Mouse (Mus musculus) neutrophil, adult 5-6 weeks (primary cell): ENCODE measurements around the gene Slx1b. TPM values are rescaled to one million over a fixed set of nuclear protein-coding genes. Genes with fewer than 3 reads are reported as not detected.
"Not testable (repeated sequence)": the region's sequence is repeated elsewhere in the genome, so short reads cannot be mapped to it uniquely, and the experiment has no call there.

Source experiments
- ATAC-seq: fragments of 151-379, 151-347 bp; 2 replicates; pipeline ENCODE4 v1.8.0; 2017; ENCODE audit warnings: mild to moderate bottlenecking, moderate TSS enrichment; ENCODE audit not compliant: insufficient number of reproducible peaks, poor library complexity, low FRiP score, severe bottlenecking; ENCODE audit errors: extremely low read depth
- total RNA-seq: library from RNA; stranded (forward); fragments of 200-1000 nt; gene quantifications from 2 replicates; pipeline ENCODE4 v1.2.3, GENCODE M21; 2017

The Slx1b gene
- total RNA-seq, 1 experiment from 2014 or later: 3.3 TPM

GRCm38 (mm10) chr7:126688156-126688555 lies 7.4 kb downstream of the Slx1b start:
- not testable (repeated sequence) for ATAC-seq

- ATAC-seq: no peak
These were observed 14.4 kb downstream of the Slx1b start for GRCm38 (mm10) chr7:126681221-126681620.

- ATAC-seq: no peak
These were observed 15.9 kb downstream of the Slx1b start for GRCm38 (mm10) chr7:126679683-126680082.

DNA sequence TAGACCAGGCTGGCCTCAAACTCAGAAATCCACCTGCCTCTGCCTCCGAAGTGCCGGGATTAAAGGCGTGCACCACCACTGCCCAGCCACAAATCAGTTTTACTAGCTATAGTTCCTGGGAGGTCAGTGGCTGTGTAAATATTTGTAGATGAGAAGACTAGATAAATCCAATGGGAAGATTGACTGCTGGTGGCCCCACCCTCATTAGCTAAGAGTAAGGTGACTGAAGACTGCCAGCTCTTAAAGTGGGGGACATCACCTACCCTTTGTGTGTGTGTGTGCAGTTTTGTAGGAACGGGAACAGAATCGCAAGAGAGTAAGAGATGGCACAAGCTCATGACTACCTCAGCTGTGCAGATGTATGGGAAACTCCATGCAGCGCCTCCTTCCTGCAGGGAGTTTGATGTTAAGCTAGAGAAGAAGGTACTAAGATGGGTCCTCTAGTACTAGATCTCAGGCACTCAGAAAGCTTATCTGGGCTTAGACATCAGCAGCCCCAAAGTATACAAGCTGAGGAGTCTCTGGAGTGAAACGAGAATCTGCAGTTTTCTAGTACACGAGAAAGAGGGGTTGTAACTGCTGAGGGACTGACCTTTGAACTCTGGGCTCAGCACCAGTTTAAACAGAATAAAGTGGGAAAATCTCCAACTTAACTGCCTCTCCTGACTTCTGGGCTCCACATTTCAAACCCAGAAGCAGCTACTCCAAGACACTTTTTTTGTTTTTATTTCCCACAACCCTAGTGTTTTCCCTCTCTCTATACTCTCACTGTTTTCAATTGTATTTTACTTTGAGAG lies 16.8 kb downstream of the Slx1b start:
- no peak for ATAC-seq

- ATAC-seq: no peak
These were observed 18.9 kb downstream of the Slx1b start for GRCm38 (mm10) chr7:126676631-126677220.

DNA sequence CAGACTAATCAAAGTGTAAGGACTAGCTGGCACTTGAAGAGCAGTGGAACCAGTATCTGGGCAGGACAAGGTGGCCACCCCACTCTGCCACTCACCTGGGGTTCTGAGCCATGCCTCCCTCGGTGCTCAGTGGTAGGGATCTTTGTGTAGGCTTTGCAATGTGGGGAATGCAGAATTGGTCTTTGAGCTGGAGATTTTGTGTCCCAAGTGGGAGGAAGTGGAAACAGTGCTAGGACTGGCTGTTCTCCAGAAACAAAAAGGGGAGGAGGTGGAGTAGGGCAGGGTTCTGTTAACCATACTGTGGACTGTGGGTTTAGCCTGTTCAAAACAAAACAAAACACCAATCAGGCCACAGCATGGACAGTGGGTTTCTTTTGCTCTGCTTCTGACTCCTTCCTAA lies 19.4 kb downstream of the Slx1b start, which contains the start of gene Sult1a1:
Gene Sult1a1, minus strand, starts transcription at position 226 of the 400 bp plus-strand sequence.
- no peak for ATAC-seq

DNA sequence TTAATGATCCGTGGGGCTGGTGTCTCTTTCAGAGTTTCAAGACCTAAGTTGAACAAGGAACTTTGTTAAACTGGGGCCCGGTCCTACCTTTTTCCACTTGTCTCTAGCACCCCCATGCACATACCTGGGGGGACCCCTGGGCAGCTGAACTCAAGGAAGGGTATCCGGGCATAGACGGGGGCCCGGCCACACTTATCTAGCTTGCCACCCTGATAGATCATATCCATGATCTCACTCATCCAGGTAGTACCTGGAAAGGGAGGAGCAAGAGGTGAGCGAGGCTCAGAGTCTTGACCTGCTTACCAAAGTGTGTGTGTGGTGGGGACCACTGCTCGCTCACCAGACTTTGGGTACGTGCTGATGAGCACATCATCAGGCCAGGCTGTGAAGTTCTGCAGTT lies 20.5 kb downstream of the Slx1b start:
- ATAC-seq: no peak

DNA sequence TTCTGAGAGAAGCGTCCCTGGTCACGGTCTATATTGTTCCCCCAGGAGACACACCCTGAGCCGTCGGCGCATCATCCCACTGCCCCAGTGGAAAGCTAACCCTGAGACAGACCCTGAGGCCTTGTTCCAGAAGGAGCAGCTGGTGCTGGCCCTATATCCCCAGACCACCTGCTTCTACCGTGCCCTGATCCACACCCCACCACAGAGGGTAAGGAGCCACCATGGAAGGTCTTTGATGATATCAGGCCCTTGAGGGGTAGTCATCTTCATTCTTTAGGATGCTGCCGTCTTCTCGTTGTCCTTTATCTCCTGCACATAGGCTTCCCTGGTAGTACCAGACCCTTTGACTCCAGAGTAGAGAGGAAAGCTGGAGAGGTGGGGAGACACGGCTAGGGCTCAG lies 23.5 kb downstream of the Slx1b start:
- no peak for ATAC-seq

DNA sequence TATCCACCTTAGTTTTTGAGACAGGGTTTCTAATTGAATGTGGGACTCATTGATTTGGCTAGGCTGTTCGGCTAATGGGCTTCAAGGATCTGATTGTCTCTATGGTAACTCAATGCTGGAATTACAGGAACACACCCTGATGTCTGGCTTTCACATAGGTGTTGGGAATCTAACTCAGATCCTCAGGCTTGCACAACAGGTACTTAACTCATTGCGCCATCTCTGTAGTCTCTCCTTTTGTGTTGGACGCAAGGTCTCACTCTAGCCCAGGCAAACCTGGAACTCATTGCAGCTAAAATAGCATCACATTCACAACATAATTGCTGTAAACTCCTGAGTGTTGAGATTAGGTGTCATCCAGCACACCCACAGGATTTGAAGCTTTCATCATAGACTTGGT lies 25.4 kb downstream of the Slx1b start:
- ATAC-seq: no peak

DNA sequence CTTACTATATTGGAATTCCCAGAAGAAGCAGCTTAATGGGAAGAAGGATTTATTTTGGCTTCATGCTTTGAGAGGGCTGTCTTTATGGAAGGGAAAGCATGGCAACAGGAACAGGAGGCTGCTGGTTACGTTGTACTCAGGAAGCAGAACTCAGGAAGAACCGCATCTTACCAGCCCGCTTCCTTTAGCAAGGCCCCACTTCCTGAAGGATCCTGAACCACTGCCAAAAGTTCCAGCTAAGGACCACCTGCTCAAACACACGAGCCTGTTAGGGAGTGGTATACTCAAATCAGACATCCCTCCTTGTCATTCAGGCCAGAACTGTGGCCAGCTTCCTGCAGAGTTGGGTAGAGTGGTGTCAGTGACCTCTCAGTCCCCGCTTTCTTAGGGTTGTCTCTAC lies 27.1 kb downstream of the Slx1b start:
- no peak for ATAC-seq

DNA sequence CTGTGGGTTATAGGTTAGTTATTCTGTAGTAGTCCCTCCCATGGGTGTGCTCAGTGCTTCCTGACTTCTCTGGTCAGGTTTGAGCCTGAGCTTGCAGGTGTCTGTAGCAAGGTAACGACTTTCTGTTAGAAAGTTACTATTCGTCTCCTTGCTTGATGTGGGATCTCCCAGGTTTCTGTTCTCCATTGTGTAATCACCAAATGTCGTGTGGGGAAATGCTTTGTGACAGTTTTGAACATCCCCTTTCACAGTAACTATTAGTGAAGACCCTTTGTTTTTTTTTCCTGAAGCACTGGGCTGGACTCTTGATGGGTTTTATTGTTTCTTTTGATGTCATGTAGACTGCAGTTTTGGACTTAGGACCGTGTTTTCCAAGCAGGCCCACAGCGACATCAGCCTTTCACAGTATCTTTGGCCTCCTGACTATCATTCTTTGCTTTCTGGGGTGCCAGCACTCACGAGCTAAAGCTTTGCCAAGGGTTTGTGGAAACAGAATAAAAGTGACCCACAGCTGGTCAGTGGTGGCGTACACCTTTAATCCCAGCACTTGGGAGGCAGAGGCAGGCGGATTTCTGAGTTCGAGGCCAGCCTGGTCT lies 28.0 kb downstream of the Slx1b start:
- no peak for ATAC-seq

DNA sequence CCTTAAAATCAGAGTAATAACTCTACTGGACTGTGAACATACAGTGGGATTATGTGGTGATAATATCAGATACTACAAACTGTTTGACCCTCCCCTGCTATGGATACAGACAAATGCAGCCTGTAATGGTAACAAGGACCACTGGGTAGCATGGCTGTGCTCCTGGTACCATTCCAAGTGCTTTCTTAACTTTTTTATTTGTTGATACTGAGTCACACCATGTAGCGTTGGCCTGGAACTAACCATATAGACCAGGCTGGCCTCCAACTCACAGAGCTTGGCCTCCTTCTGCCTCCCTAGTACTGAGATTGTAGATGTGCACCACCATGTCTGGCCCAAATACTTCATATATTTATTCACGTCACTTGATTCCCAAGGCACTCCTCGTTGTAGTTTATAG lies 30.3 kb downstream of the Slx1b start:
- no peak for ATAC-seq

- ATAC-seq: no peak
These were observed 31.9 kb downstream of the Slx1b start for GRCm38 (mm10) chr7:126663646-126664045.

- ATAC-seq: no peak
These were observed 35.8 kb downstream of the Slx1b start for GRCm38 (mm10) chr7:126659771-126660170.

- ATAC-seq: no peak
These were observed 38.1 kb downstream of the Slx1b start for GRCm38 (mm10) chr7:126657522-126657921.

DNA sequence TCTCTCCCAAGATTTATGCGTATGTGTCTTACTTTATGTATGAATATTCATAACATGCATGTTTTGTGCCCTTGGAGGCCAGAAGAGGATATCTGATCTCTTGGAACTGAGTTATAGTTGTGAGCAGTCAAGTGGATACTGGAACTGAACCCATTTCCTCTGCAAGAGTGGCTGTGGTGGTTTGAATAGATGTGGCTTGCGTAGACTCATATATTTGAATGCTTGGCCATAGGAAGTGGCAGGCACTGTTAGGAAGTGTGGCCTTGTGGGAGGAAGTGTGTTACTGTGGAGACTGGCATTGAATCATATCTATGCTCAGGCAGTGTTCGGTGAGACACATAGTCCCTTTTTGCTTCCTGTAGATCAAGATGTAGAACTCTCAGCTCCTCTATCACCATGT lies 39.9 kb downstream of the Slx1b start:
- ATAC-seq: peak; percentile 82

DNA sequence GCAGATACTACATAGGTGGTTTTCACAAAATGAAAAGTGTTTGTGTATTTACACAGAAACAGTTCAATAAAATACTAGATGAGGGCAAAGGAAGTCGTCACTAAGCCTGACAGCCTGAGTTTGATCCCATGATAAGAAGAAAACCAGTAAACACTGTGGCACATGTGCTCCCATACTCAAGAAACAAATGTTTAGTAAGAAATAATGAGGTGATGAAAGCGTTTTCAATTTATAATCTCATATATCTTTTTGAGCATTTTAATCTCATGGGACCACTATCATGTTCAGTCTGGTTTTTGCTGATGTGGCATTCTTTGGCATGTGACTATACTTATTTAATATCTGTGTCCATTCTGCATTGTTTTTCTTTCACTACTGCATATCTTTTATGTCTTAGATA lies 41.6 kb downstream of the Slx1b start:
- ATAC-seq: no peak

GRCm38 (mm10) chr7:126650852-126651251 lies 44.7 kb downstream of the Slx1b start:
- no peak for ATAC-seq

- ATAC-seq: peak; percentile 93
These were observed 46.1 kb downstream of the Slx1b start, which contains the start of gene Sgf29 for GRCm38 (mm10) chr7:126649231-126650051. Gene Sgf29, plus strand, starts transcription at chr7:126649309.
